21 mouse cellular contexts compared by ENCODE assay signal in genomic region chr11:46289022-46289421, GRCm38 (mm10). TPM values are rescaled to one million over a fixed set of nuclear protein-coding genes. Genes with fewer than 3 reads are reported as not detected.
DNase-seq lines count a peak whose midpoint lies in the region; ATAC-seq and TF ChIP-seq lines count a peak whose summit lies in the region.
"Had no signal": no experiment of that assay in that cellular context is flagged by ENCODE, and none has a peak within 500 bp of the region (broad histone marks: within the 10 kb centered on the region; RNA-seq: fewer than 3 reads in every experiment).

No protein-coding gene starts in this region.

- H3K9ac ChIP-seq in kidney, embryonic 15.5 days = no peak overlapping the region
- H3K9ac ChIP-seq in CH12.LX (ENCODE audit: insufficient read depth, low read depth) = no peak overlapping the region
- H3K9ac ChIP-seq: embryonic facial prominence, embryonic 12.5 days; forebrain, embryonic 13.5 days; forebrain, embryonic 15.5 days; forebrain, postnatal 0 days had no signal

- TF ChIP-seq POLR2A in kidney, adult 2 months (IDR thresholded peaks at IDR 0.05; ENCODE audit: low read depth, low read length) = no peak
- no peak for TF ChIP-seq POLR2A in CH12.LX (IDR thresholded peaks at IDR 0.05; ENCODE audit: low read depth, low read length)

- H3K4me1 ChIP-seq in kidney, adult 2 months (ENCODE audit: control insufficient read depth, insufficient read depth, low read length) = peaks cover 37% of the 10 kb centered on the region
- peaks cover 25% of the 10 kb centered on the region for H3K4me1 ChIP-seq in kidney, embryonic 15.5 days
- H3K4me1 ChIP-seq in CH12.LX (ENCODE audit: control insufficient read depth in 1 of 2, insufficient read depth in 2 of 2) = peaks cover 20 to 93% of the 10 kb centered on the region in 2 experiments

- no peak for TF ChIP-seq RAD21 in CH12.LX (IDR thresholded peaks at IDR 0.05; ENCODE audit: low read depth, low read length)

- H3K36me3 ChIP-seq in kidney, adult 2 months (ENCODE audit: control insufficient read depth, insufficient read depth, low read length) = peaks cover 3% of the 10 kb centered on the region; the same call in 1 of the 2 replicates
- H3K36me3 ChIP-seq in kidney, embryonic 15.5 days = no peaks in the 10 kb centered on the region
- peaks cover 65 to 86% of the 10 kb centered on the region in 2 experiments for H3K36me3 ChIP-seq in CH12.LX (replicated peaks in 1 of 2; ENCODE audit: control insufficient read depth in 1 of 2, insufficient read depth in 1 of 2, low read length in 1 of 2)

- ATAC-seq in kidney, embryonic 15.5 days (replicated peaks; ENCODE audit: low FRiP score) = no peak
- ATAC-seq: CD4-positive, CD25-positive, alpha-beta regulatory T cell, adult 4 months; forebrain, embryonic 13.5 days; forebrain, embryonic 15.5 days; forebrain, postnatal 0 days had no signal

- dilution Hi-C loops in CH12.LX (cut with MboI; ENCODE audit: extremely low pct_ligation_motif_present, extremely low pct_unique_long_range_greater_than_20kb, low sequenced_read_pairs) = no loop called here

- H3K9me3 ChIP-seq in kidney, embryonic 15.5 days (replicated peaks) = no peaks in the 10 kb centered on the region
- no peaks in the 10 kb centered on the region for H3K9me3 ChIP-seq in CH12.LX (replicated peaks; ENCODE audit: low read length)
- H3K9me3 ChIP-seq: embryonic facial prominence, embryonic 10.5 days; embryonic facial prominence, embryonic 12.5 days; forebrain, embryonic 13.5 days; forebrain, embryonic 15.5 days had no signal

- 68% methylated on average over 4 of the region's 4 CpGs for WGBS in kidney, adult 2 months
- WGBS in kidney, embryonic 15.5 days = 77% methylated on average over 4 of the region's 4 CpGs

- peak overlapping the region; percentile 52 for H3K27ac ChIP-seq in kidney, adult 2 months (ENCODE audit: insufficient read depth, low read depth, low read length)
- no peak overlapping the region for H3K27ac ChIP-seq in kidney, embryonic 15.5 days
- H3K27ac ChIP-seq in CH12.LX (ENCODE audit: insufficient read depth, low read depth) = no peak overlapping the region
- H3K27ac ChIP-seq: embryonic facial prominence, embryonic 10.5 days; embryonic facial prominence, embryonic 12.5 days; forebrain, embryonic 13.5 days; forebrain, embryonic 15.5 days had no signal

- in situ Hi-C loops in CH12.LX (cut with MboI; ENCODE audit: low pct_ligation_motif_present, low pct_unique_long_range_greater_than_20kb, low sequenced_read_pairs) = no loop called here

- H3K4me3 ChIP-seq in kidney, adult 2 months (ENCODE audit: insufficient read depth, low read depth, low read length) = no peak overlapping the region
- no peak overlapping the region for H3K4me3 ChIP-seq in kidney, embryonic 15.5 days (replicated peaks)
- no peak overlapping the region for H3K4me3 ChIP-seq in CH12.LX (replicated peaks in 1 of 3; ENCODE audit: low read depth in 2 of 3, low read length in 2 of 3, poor library complexity in 1 of 3)
- H3K4me3 ChIP-seq: embryonic facial prominence, embryonic 10.5 days; embryonic facial prominence, embryonic 12.5 days; forebrain, embryonic 13.5 days; forebrain, embryonic 15.5 days had no signal

- TF ChIP-seq CTCF in kidney, adult 2 months (conservative IDR thresholded peaks at IDR 0.05; ENCODE audit: insufficient read depth, insufficient read length, low read depth, low read length) = no peak
- no peak for TF ChIP-seq CTCF in CH12.LX (conservative IDR thresholded peaks at IDR 0.05 in 1 of 2, IDR thresholded peaks at IDR 0.05 in 1 of 2; ENCODE audit: low read depth in 2 of 2, low read length in 2 of 2)

- DNase-seq in kidney, adult 2 months = no peak
- DNase-seq in CH12.LX (ENCODE audit: extremely low read depth) (no peak), ZHBTc4 (ENCODE audit: low read depth, low spot score) (peak; percentile 21)
- no peak for DNase-seq in lung, adult 18-20 months
- DNase-seq: adrenal gland, adult 2 months; adrenal gland, postnatal 10 days; adrenal gland, postnatal 25 days; B cell, adult 2 months; cerebellum, adult 11 months; cerebellum, adult 18-20 months; cerebellum, adult 8-10 months; cerebellum, postnatal 10 days; cerebellum, postnatal 25 days; forebrain, postnatal 0 days had no signal

- no peak overlapping the region for H3K4me2 ChIP-seq in kidney, embryonic 15.5 days
- H3K4me2 ChIP-seq in CH12.LX (ENCODE audit: insufficient read depth, low read depth, poor library complexity, severe bottlenecking) = no peak overlapping the region
- H3K4me2 ChIP-seq: embryonic facial prominence, embryonic 12.5 days; forebrain, embryonic 13.5 days; forebrain, embryonic 15.5 days had no signal

- H3K27me3 ChIP-seq in kidney, adult 2 months (replicated peaks; ENCODE audit: control insufficient read depth, insufficient read depth, low read length) = no peaks in the 10 kb centered on the region
- H3K27me3 ChIP-seq in kidney, embryonic 15.5 days = no peaks in the 10 kb centered on the region
- H3K27me3 ChIP-seq in CH12.LX (replicated peaks) = no peaks in the 10 kb centered on the region
- H3K27me3 ChIP-seq: embryonic facial prominence, embryonic 12.5 days; forebrain, embryonic 13.5 days; forebrain, embryonic 15.5 days had no signal

- H3K79me2 ChIP-seq in CH12.LX (replicated peaks; ENCODE audit: control insufficient read depth, extremely low read depth, insufficient read depth, poor library complexity, severe bottlenecking) = peaks cover 39% of the 10 kb centered on the region

- 0 out of 2 replicates have a peak, but pooled peaks have one; percentile 28 for TF ChIP-seq EP300 in CH12.LX (IDR thresholded peaks at IDR 0.05; ENCODE audit: low read length)

TF ChIP-seq in CH12.LX, 34 proteins besides CTCF, POLR2A, EP300 and RAD21:
- TF ChIP-seq PAX5 (IDR thresholded peaks at IDR 0.05; ENCODE audit: low read length) (no peak), NRF1 (IDR thresholded peaks at IDR 0.05; ENCODE audit: low read depth, low read length) (no peak), BHLHE40 (IDR thresholded peaks at IDR 0.05; ENCODE audit: low read depth, low read length) (0 out of 2 replicates have a peak, but pooled peaks have one; percentile 11), IRF4 (IDR thresholded peaks at IDR 0.05; ENCODE audit: low read depth, low read length) (peak; percentile 16; the same call in 1 of the 2 replicates), POLR2AphosphoS2 (IDR thresholded peaks at IDR 0.05; ENCODE audit: low read depth, low read length) (no peak)

RNA-seq across cellular contexts. Expression of gene Cyfip2, which starts 23.6 kb away (rescaled TPM):
- polyA plus RNA-seq in kidney, adult 2 months (2012; rRNA removed) = 68.4 and 71.1 TPM in 2 replicates
- 15.3 and 15.5 TPM in 2 replicates for polyA plus RNA-seq in kidney, embryonic 15.5 days (2015; fragmentation: Nextera tagmentation; extraction: Ambion mirVana)
- total RNA-seq in CH12.LX (2012; rRNA removed) = 77.6 and 97.6 TPM in 2 replicates
- 36.1 and 40.7 TPM in 2 replicates for total RNA-seq in CH12.LX (2014; rRNA removed)
- polyA plus RNA-seq in CH12.LX (2012; ENCODE audit: insufficient read length, low read depth) = 161 and 194 TPM in 2 replicates

RNA-seq across cellular contexts. Expression of gene Fndc9, which starts 53.7 kb away (rescaled TPM):
- polyA plus RNA-seq in kidney, adult 2 months (2012; rRNA removed) = not detected in 2 replicates
- 0.13 and 0.21 TPM in 2 replicates for polyA plus RNA-seq in kidney, embryonic 15.5 days (2015; fragmentation: Nextera tagmentation; extraction: Ambion mirVana)
- total RNA-seq in CH12.LX (2012; rRNA removed) (3.8 and 3.9 TPM in 2 replicates), CH12.LX (2014; rRNA removed) (not detected in 2 replicates)
- 12.1 and 12.5 TPM in 2 replicates for polyA plus RNA-seq in CH12.LX (2012; ENCODE audit: insufficient read length, low read depth)
- total RNA-seq: adrenal gland, adult 2 months; adrenal gland, postnatal 10 days; adrenal gland, postnatal 25 days; adrenal gland, postnatal 4 days had no signal
- polyA plus RNA-seq: adrenal gland, adult 2 months had no signal

Comparison
In these comparisons a context has a peak if more than half of its experiments do, and no peak if none do; other contexts are left out.
1. RNA of gene Fndc9, which starts 53.7 kb away (polyA plus RNA-seq): 12.1 to 12.5 TPM in CH12.LX; 0.13 to 0.21 TPM in kidney, embryonic 15.5 days and not detected in kidney, adult 2 months; every median in the first group is over 10 times any median in the second.